Mouse (Mus musculus) retina, postnatal 7 days (tissue): ENCODE data around the gene Jmjd8.
"Not testable (repeated sequence)": the region's sequence is repeated elsewhere in the genome, so short reads cannot be mapped to it uniquely, and the experiment has no call there.

Experiments used
- DNase-seq: peaks from one replicate; pipeline ENCODE4 v3.0.0-alpha.2; 2012; ENCODE audit warnings: low read depth, low spot score

The Jmjd8 gene

DNA sequence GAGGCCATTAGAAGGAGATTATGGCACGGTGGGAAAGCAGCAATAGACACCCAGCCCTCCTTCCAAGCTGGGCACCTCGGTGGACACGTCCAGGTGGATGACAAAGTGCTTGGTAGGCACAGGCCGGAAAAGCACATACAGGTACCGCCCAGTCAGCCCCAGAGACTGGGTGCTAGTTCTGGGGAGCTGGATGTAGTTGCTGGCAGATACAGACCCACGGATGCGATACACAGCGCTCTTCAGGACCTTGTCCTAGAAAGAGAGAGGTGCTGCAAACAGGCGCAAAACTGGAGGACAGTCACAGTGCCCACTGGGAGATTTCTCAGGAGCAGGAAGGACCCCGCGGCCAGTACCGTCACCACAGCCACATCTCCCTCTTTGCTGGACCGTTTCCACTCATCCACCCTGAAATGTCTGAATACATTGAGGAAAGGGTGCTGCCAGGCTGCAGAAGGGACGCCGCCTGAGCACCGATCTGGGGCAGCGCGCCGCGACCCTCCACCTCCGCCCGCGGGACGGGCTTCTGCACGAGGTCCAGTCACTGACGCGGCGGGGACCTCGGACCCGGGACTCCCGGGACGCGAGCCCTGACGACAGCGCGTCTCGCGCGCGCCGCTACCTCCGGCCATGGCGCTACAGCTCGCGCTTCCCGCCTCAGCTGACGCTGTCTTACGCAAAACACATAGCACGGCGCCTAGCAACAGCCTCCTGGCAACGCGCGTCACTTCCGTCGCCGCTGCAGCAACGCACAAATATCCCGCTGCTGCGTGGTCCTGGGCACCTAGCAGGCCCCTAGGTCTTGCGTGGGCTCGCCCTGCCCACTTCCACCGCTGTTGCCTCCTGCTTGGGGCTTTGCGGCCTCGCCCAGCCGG lies 32.4 kb downstream of the Jmjd8 start, which contains the start of gene Wdr90:
Gene Wdr90, minus strand, starts transcription at position 670 of the 872 bp plus-strand sequence.
- DNase-seq, result peak; percentile 83

DNA sequence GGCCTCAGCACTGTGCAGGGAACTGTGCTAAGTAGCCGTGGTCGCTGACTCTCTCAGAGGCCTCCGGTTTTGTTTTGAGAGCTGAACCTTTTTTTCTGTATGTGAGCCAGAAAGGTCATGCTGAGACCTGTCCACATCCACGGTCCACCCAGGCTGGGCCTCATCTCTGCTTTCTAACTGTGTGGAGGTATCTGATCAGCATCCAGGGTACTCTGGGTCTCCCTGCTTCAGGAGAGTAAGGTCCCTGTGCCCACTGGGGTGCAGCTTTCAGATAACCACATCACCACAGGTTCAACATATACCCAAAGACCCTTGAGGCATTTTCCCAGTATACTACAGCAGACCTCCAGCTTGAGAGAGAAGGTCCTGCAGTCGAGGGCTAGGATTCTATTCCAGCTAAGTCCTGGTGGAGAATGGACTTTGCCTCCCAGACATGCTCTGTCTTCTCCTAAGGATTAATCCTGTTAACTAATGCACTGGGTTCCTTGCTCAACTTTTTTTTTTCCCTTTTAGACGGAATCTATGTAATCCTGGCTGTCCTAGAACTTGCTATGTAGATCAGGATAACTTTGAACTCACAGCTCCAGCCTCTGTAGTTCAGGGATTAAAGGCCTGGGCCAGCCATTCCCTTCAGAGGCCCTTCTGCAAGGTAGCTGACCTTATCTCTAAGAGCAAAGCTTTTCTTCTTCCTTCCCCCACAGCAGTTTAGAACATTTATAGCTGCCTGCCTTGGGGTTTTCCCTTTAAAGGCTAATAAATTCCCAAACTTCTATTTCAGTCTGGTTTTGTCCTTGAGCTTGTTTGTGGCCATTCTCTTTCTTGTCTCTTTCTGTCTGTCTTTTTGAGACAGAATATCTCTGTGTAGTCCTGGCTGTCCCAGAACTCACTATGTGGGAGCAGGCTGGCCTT lies 33.3 kb downstream of the Jmjd8 start:
- DNase-seq, result no peak

DNA sequence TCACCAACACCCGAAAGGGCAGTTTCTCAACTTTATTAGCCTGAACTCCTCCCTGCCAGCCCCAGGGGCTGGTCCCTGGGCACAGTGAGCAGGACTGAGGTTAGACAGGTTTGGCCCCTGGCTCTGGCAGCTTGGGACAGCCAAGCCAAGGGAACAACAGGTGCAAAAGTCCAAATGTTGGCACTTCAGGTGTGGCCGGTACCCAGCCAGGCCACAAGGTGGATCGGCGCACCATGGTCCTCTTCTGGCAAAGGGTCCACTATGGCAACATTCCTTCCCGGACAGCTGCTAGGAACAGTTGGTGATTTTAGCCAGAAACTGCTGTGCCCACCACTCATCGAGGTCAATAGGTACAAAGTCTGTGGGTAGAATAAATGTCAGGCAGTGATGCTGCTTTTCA lies 35.0 kb downstream of the Jmjd8 start:
- no peak for DNase-seq

DNA sequence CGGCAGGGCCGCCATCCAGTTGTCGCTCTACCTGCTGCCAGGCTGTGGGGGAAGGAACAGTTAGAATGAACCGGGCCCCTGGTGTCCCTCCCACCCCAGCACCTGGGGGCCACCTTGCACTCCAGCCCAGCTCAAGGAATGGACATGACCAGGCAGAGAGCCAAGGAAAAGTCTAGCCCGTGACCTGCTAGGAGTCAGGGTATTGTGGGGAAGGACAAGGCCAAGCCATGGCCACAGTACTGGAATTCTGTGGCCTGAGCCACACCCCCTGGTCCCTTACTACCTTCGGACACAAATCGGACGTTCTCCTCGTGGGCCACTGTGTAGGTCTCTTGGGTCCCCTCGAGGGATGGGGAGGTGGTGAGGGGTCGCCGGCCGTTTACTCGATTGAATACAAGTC lies 35.6 kb downstream of the Jmjd8 start:
- no peak for DNase-seq

DNA sequence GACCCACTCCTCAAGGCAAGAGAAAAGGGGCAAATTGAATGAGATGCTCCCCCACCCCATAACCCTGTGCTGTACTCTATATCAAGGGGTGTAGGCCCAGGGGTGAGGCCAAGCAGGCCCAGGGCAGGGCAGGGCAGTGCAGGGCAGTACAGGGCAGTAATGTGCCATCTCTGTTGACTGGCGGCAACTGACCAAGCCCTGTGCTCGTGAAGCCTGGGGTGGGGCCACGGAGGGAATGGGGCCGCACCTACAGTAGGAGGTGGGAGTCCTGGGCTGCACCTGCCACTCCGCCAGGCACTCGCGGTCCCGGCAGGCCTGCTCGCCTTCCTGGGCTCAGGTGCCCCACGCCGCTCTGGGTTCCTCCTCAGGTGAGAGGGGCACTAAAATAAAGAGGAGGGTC lies 36.6 kb downstream of the Jmjd8 start:
- DNase-seq, result no peak

DNA sequence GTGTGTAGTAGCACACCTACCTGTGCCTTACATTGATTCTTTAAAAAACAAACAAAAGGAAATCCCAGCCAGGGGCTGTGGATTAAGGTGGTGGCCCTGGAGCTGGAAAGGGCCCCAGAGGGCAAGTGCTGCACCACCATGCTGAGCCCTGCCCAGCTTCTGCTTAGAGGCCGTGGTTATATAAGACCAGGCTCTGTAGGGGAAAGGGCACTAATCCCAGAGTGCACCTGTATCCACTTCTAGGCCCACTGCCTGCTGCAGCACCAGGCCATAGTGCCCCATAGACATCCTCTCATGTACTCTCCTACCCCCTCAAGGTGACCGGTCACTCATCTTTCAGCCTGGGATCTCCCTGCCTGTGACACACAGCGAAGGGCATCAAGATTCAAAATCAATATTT lies 37.5 kb downstream of the Jmjd8 start:
- no peak for DNase-seq

DNA sequence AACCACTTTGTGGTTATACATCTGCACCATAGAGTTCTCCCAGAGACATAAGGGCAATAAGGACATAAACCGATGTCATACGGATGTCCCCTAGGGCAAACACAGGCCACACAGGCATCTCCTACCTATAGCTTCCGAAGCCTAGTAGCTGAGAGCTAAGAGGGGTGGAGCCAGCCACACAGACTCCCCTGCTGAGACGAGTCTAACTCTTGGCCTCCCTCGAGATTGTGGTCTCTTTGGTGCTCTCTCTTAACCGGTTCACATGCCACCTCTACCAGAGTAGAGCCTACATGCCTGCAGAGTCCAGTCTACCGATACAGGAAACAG lies 38.8 kb downstream of the Jmjd8 start:
- no peak for DNase-seq

DNA sequence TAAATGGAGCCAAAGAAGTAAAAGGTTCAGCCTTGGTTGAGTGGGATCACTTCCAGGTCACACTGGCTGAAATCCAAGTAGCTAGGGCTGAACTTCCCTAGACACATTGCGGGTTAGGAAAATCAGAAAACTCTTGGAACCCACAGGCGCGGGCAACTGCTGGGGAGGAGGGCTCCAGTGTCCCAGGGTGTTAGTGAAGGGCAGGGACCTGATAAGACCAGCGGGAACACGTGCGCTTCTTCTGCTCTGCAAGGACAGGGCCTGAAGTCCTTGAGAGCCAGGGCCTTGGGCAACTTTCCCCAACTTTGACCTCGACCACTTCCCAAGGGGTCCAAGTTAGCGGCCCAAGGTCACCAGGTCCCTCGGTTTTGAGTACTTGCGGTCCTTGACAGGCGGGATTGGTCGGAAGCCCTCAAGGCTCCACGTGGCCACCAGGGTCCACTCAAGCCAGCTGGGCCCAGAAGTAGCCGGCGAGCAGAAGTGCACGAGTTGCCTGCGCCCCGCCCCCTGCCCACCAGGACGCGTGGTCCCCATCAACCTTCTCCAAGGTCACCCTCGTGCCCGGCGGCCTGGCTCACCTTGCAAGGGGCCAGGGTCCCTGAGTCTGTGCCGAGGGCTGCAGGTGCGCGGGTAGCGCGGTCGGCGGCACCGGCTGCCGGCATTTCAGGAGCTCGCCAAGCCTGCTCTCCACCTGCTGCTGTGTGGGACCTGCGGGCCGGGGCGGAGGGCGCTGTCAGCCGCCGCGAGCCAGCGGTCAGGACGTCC lies 39.4 kb downstream of the Jmjd8 start:
- DNase-seq, result no peak

DNA sequence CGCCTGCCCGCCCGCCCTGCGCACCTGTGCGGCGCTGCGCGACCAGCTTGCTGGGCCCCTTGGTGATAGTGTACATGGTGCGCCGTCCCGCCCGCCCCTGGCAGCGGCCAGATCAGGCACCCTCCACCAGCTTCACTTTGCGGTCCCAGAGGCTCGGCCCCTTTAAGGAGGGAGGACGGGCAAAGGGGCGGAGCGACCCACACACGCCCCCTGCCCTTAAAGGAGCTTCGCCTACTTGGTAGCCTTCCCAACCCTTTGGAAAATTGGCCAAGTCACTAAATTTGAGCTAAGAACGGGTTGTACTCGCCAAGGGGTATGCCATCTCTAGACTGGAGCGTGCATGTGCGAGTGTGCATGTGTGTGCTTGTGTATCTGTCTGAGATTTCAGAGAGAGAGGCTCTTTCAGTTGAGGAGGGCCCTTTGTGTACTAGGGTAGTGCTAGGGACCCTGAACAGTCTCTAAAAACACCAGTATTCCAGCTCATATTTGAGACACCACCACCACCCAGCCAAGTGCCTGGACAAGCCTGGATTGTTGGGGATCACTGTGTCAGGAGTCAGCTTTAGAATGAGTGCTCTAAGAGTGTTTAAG lies 40.0 kb downstream of the Jmjd8 start, which contains the start of gene Mcrip2:
Gene Mcrip2, minus strand, starts transcription at position 164 of the 591 bp plus-strand sequence.
- no peak for DNase-seq

DNA sequence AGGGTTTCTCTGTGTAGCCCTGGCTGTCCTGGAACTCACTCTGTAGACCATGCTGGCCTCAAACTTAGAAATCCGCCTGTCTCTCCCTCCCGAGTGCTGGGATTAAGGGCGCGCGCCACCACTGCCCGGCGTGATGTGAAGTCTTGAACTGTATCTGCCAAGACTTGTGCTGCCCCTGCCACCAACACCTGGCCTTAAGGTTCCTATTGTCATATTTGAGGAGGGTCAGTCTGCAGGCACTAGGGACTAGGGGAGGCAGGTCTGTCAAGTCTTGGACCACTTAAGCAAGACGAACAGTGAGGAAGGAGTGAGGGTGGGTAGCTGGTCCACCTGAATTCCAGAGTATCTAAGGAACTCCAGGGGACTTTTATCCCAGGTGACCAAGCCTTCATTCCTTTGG lies 40.8 kb downstream of the Jmjd8 start:
- DNase-seq, result no peak

DNA sequence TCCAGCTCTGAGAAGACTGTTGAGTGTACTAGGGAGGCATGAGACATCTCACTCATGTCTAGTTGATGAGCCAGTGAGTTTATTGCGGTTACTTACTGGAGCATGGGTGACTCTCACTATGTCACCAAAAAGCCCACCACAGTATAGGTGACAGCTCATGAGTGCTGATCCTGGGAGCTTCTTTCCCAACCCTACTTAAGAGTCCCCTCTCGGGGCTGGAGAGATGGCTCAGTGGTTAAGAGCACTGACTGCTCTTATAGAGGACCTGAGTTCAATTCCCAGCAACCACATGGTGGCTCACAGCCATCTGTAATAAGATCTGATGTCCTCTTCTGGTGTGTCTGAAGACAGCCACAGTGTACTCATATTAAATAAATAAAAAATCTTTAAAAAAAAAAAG lies 41.3 kb downstream of the Jmjd8 start:
- no peak for DNase-seq

DNA sequence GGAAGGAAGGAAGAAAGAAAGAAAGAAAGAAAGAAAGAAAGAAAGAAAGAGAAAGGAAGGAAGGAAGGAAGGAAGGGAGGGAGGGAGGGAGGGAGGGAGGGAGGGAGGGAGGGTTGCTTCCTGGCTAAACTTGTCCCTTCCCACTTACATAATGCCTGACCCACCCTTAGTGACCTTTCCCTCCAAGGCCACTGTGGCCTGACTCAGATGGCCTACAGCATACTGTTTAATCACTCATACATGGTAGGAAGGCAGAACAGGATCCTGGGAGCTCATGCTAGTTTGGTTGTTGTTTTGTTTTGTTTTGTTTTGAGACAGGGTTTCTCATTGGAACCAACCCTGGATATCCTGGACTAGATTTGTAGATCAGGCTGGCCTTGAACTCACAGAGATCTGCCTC lies 42.9 kb downstream of the Jmjd8 start:
- not testable (repeated sequence) for DNase-seq

DNA sequence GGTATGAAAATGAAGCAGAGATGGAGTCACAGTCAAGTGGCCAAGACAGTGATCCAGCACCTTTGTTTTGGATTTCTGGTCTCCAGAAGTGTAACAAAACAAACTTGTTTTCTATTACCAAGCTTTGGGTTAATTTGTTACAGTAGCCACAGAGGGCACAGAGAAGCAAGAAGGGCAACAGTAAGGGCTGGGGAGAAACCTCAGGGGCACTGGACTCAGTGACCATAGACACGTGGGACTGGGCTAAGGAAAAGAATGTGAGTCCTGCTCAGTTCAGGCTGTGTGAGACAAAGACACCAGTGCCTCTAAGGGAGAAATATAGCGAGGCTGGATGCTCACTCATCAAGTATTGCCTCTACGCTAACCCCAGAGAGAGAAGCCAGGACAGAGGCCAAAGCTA lies 44.0 kb downstream of the Jmjd8 start:
- DNase-seq, result no peak

DNA sequence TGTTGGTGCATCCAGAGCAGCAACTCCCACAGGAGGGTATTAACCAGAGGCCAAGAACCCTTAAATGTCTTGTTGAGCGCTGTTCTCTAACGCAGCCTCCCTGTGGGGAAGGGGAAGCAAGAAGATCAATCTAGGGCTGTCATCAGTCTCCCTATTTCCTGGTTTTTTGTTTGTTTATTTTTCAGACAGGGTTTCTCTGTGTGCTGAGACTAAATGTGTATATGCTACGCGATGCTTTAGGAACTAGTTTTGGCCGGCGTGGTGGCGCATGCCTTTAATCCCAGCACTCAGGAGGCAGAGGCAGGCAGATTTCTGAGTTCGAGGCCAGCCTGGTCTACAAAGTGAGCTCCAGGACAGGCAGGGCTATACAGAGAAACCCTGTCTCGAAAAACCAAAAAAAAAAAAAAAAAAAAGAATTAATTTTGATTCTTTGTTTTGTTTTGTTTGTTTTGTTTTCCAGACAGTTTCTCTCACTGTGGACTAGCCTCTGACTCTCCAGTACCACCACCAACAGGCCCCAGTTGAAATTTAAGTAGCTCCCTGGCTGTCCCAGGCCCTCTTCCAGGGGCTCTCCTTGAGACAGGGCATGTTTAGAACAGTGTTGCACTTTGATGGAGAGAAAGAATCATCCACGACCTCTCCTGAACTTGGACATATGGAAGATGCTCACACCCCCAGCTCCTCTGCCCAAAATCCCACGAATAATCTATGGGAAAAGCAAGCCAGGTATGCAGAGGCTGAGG lies 44.9 kb downstream of the Jmjd8 start:
- DNase-seq, result no peak

DNA sequence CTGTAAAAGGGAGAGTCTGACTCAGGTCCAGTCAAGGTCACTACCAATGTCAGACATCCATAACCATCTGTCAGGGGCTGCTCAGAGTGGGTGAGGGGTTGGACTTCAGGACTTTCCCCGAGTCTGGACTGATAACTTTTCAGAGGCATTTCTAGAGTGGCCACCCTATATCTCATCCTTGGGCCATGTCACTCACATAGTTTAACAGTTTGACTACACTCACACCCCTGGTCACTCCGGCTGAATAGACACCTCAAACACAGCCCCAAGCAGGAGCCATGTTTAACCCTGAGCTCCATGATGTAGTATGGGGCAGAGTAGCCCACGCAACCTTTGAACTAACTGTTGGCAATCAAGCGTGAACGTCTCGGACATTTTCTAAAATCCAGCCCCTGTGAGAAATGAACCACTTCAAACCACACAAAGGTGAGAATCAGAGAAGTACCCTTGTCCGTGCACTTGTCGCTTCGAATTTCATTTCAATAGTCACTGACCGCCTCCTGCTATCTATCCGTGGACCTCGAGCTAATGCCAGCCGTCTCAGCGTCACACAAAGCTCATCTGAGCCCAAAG lies 45.6 kb downstream of the Jmjd8 start:
- DNase-seq, result no peak

DNA sequence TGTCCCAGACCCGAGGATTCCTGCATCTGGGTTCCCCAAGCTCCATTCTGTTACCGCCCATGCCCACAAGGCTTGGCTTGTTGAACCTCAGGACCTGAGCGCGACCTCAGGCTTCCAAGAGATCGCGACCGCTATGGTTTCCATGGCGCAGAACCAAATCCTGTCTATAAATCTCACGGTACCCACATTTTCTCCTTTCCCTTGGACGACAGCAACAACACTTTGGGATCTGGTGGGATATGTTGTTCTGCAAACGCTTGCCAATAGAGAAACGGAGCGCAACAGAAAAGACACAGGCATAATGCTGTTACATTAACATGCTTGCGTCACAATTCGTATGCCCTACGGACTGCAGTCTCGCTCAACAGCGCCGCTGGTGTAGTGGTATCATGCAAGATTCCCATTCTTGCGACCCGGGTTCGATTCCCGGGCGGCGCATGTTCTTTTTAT lies 46.1 kb downstream of the Jmjd8 start, which contains the start of gene Mettl26:
Gene Mettl26, plus strand, starts transcription at position 354 of the 450 bp plus-strand sequence.
- DNase-seq, result peak; percentile 84

DNA sequence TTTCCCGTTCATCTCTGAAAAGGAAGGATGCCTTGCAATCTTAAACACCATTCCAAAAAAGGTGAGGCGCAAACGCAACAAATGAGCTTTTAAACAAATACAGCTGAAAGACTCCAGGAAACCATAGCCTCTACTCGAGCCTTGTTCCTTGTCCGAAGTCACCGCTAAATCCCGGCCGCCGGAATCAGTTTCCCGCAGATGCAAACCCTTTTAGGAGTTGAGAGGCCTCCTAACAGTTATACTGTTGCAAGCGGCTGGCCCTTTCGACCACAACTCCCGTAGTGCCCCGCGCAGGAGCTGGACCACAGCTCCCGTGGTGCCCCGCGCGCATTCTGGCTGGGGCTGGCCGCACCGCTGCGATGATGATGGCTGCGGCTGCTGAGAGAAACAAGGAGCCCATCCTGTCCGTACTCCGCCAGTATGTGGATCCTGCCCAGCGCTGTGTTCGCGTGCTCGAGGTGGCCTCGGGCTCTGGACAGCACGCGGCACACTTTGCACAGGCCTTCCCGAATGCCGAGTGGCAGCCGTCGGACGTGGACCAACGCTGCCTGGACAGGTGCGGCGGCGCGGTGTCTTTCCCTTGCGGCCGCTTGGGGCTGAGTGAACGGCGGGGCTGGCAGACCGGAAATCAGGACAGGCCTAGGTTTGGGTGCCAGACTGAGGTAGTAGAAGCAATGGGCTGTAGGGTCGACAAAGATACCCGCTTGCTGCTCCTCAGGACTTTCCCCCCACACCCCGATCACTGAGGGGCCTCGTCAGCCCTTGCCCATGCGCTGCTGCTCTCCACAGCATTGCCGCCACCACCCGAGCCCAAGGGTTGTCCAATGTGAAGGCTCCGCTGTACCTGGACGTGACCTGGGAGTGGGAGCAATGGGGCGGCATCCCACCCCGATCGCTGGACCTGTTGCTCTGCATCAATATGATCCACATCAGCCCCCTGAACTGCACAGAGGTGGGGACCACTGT lies 46.8 kb downstream of the Jmjd8 start:
- DNase-seq, result peak; percentile 72

DNA sequence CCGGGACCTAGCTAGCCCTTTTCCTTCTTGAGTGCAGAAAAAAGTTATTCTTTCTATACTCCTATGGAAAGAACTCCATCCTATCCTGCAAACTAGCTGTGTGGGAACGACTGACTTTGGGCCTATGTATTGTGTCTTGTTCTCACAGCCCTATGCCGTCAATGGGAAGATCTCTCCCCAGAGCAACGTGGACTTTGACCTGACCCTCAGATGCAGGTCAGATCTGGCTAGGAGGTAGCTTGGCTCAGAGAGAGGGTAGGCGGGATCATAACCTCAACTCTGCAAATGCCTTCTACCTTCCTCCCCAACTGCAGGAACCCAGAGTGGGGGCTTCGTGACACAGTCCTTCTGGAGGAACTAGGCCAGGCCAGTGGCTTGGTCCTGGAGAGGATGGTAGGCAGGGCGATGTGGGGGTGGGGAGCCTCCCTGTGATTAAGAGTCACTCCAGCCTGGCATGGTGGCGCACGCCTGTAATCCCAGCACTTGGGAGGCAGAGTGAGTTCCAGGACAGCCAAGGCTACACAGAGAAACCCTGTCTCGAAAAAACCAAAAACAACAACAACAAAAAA lies 47.8 kb downstream of the Jmjd8 start:
- no peak for DNase-seq

DNA sequence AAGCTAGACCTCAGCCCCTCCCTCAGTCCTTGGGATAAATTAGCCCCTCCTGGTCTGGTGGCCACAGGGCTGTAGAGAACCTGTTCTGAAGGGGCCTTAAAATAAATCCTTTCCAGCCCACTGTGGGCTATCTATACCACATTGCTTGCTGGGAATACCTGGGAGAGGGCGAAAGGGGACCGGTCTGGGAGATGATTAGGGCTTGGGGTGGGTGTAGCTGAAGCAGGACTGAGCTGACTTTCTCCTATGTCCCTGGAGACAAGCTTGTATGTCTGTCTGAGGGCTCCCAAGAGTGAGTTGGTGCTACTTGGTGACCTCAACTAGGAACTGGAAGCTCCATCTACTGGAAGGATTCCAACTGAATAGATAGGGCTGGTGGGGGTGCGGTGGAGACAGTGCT lies 48.4 kb downstream of the Jmjd8 start:
- DNase-seq, result no peak
